Mouse (Mus musculus) gastrocnemius, postnatal 14 days (tissue): ENCODE data around the gene 0610010K14Rik. TPM values are rescaled to one million over a fixed set of nuclear protein-coding genes. Genes with fewer than 3 reads are reported as not detected.

Experiments
- DNase-seq: peaks from one replicate; pipeline ENCODE4 v3.0.0; 2021; ENCODE audit warnings: mixed read lengths
- intact Hi-C: fragments of 180-260 bp; cut with DNase I; formaldehyde crosslinking; loops from one replicate; pipeline ENCODE4 v1.15.1; 2025; ENCODE audit warnings: low total_unique reads
- microRNA-seq, 2 experiments: library from miRNA; unstranded; fragments of <30 nt; microRNA quantifications; one replicate each; pipeline ENCODE4 v1.2.0; 2021
- total RNA-seq, 2 experiments: library from RNA; stranded (reverse); gene quantifications; 2 replicates each; pipeline ENCODE4 v1.2.3; 2021

0610010K14Rik gene
- total RNA-seq, 2 experiments from 2014 or later, result 29.7 to 37.4 TPM

DNA sequence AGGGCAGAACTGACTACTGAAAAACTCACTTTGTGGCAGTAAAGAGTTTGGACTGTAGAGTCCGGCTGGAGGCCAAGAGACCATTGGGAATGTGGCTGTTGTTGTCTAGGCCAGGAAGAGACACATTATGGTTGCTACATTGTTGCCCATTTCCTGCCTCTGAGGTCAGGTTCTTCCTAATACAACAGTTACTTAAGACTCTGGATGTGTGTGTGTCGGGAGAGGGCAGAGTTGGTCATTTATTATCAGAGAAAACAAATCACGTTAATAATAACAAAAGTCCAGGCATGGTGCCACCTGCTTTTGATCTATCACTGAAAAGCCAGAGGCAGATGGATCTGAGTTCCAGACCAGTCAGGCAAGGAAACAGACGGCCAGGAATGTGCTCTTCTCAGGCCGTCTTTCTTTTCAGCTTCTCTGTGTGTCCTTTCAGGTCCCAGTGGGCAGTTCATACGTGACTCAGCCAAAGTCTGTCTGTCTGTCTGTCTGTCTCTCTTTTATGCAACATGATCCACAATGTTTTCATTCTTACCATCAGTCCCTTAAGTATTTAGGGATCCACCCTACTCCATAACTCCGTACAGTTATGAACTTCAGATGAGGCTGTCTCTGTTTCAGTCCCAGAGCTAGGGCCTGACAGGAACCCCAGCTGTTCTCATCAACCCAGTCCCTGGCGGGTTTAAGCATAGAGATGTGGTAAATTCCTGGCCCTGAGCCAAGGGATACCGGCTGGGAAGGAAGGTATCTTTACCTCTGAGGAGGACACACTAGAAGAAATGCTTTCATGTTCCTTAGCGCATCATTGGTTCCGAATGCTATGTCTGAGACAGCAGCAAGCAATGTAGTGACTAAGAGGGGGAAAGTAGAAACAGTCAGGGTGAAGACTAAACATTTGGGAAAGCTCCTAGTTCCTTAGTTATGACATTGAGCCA lies 44.1 kb downstream of the 0610010K14Rik start:
- DNase-seq, result no peak
- intact Hi-C loops, result no loop called here

GRCm38 (mm10) chr11:70192157-70192556 lies 45.6 kb downstream of the 0610010K14Rik start:
- intact Hi-C loops, result no loop called here
- no peak for DNase-seq

GRCm38 (mm10) chr11:70191188-70191587 lies 46.5 kb downstream of the 0610010K14Rik start:
- intact Hi-C loops, result no loop called here
- DNase-seq, result no peak

DNA sequence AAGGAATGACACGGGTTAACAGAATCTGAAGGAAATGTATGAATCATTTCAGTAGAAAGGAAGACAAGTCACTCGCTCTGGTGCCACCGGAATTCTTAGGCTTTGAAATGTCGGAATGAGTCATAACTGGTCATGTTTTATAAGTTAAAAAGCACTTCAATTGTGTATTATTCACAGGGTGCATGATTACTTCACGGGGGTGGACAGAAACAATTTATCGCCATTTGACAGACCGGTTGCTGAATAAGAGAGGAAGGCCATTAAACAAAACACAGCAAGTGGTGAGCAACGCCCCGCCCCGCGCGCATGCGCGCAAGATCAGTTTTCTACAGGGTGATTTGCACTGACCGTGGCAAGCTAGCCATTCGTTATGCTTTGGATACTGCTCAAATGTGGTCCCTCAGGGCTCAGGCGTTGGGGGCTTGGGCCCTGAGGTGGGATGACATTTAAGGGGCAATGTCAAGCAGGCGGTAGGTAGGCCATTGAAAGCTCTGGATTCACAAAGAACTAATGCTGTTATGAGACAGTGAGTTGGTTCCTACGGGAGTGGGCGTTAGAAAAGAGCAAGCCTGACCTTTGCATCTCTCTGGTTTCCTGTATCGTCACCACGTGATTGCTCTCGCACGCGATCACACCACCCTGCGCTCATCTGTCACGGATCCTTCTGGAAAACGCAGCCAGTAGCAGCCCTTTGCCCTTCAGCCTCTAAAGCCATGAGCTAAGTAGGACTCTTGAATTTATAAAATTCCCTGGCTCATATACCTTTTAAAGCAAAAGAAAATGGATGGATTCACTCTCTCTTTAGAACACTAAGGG lies 48.2 kb downstream of the 0610010K14Rik start:
- no peak for DNase-seq
- intact Hi-C loops, result no loop called here

Small RNA genes lying within 50 kb of the gene (microRNA-seq; reads per million reads assigned to microRNA genes)
- 3,028 to 10,650 reads per million in 2 experiments for gene Mir195a
- gene Mir497, result 0 reads per million in 2 experiments
- 0 reads per million in 2 experiments for gene Mir497b

Other genes starting within 250 kb of the 0610010K14Rik start
- 100 to 1,000 TPM; 170 to 180 TPM for gene Gabarap, start 246.8 kb downstream of the 0610010K14Rik start, total RNA-seq
- 10 to 100 TPM; 20.4 to 20.7 TPM for gene Phf23, start 242.1 kb downstream of the 0610010K14Rik start, total RNA-seq
- gene Dvl2, start 237.3 kb downstream of the 0610010K14Rik start, total RNA-seq, result 1 to 10 TPM; 5.1 to 7.8 TPM
- gene Acadvl, start 222.5 kb downstream of the 0610010K14Rik start, total RNA-seq, result 100 to 1,000 TPM; 266 to 408 TPM
- 1 to 10 TPM; 8.7 to 9.2 TPM for gene Dlg4, start 221.0 kb downstream of the 0610010K14Rik start, total RNA-seq
- not detected for gene Asgr1, start 183.8 kb downstream of the 0610010K14Rik start, total RNA-seq
- not detected for gene Asgr2, start 145.3 kb downstream of the 0610010K14Rik start, total RNA-seq
- gene Mgl2, start 107.6 kb downstream of the 0610010K14Rik start, total RNA-seq, result 1 to 10 TPM; 1.9 to 3.1 TPM
- gene Clec10a, start 81.7 kb downstream of the 0610010K14Rik start, total RNA-seq, result 1 to 10 TPM; 1.8 to 3.1 TPM
- gene Slc16a11, start 25.2 kb downstream of the 0610010K14Rik start, total RNA-seq, result under 1 TPM in 1 of 2 experiments, not detected in 1; 0.22 TPM
- 1 to 10 TPM in 1 of 2 experiments, under 1 TPM in 1; 0.53 to 1.5 TPM for gene Slc16a13, start 16.9 kb downstream of the 0610010K14Rik start, total RNA-seq
- gene Bcl6b, start 8.1 kb downstream of the 0610010K14Rik start, total RNA-seq, result 10 to 100 TPM; 12.4 to 13.7 TPM
- gene Gm21988, start 1.9 kb upstream of the 0610010K14Rik start, total RNA-seq, result 1 to 10 TPM; 2.6 to 2.7 TPM
- gene Rnasek, start 1.9 kb upstream of the 0610010K14Rik start, total RNA-seq, result 10 to 100 TPM; 96.0 to 96.9 TPM
- 1 to 10 TPM in 1 of 2 experiments, under 1 TPM in 1; 1.00 to 1.2 TPM for gene Alox12, start 17.4 kb upstream of the 0610010K14Rik start, total RNA-seq
- gene Alox12e, start 84.7 kb upstream of the 0610010K14Rik start, total RNA-seq, result under 1 TPM in 1 of 2 experiments, not detected in 1; 0.09 TPM
- gene Alox15, start 114.1 kb upstream of the 0610010K14Rik start, total RNA-seq, result not detected
- gene Pelp1, start 172.1 kb upstream of the 0610010K14Rik start, total RNA-seq, result 10 to 100 TPM; 14.9 to 18.6 TPM
- 1 to 10 TPM; 8.3 to 9.7 TPM for gene Arrb2, start 194.7 kb upstream of the 0610010K14Rik start, total RNA-seq
- 1 to 10 TPM; 6.2 to 6.5 TPM for gene Med11, start 214.0 kb upstream of the 0610010K14Rik start, total RNA-seq
- under 1 TPM; 0.31 to 0.84 TPM for gene Zmynd15, start 221.5 kb upstream of the 0610010K14Rik start, total RNA-seq
- 1 to 10 TPM; 2.6 to 3.1 TPM for gene Cxcl16, start 222.1 kb upstream of the 0610010K14Rik start, total RNA-seq